Mouse (Mus musculus): Measurements from ENCODE around the gene Plekhg6.

The Plekhg6 gene

GRCm38 (mm10) chr6:125333112-125333899 lies 47.3 kb downstream of the Plekhg6 start:
- no peak for DNase-seq (ENCODE audit: extremely low read depth, insufficient read length, low spot score)

DNA sequence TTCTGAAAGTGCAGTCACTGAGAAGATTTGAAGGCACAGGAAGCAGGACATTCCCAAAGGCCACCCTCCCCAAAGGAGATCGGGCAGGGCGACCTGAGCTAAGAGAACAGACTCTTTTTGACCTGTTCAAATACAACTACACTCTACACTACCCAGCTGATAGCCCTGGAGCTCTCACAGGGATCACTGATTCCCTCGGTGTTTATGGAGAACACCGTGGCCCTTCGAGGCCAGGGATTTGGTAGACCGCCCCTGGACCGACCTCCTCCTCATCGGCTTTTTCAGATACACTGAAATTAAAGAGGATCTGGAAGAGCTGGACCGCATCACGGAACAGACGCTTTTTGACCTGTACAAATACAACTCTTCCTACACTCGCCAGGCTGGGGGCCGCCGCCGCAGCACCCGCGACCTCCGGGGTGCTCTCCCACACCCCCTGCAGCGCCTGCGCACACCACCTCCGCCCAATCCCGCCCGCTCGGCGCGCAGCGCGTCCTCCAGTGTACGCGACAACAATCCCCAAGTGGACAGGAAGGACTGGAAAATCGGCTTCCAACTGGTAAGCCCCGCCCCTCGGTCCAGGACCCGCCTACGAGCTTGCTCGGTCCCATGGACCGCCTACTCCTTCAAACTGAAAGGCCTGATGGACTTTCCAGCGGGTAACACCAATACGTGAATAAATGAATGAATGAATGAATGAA lies 49.8 kb downstream of the Plekhg6 start:
- peak; percentile 90 for DNase-seq (ENCODE audit: extremely low read depth, insufficient read length, low spot score)

DNA sequence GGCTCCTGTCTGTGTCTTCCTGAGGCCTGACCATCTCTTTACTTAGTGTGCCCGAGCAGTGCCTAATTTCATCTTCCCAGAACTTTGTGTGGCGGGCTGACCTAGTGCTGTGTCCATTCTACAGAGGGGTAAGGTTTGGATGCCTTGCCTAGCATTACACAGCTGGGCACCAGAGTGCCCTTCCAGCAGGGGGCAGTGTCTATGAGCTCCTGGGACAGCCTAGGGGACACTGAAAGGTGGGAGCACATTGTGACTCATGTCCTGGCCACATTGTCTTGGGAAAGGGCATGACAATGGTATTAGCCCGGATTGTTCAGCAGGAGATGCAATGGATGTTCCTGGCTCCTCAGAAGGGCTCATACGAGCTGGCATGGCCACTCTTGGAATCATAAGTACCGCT lies 52.4 kb downstream of the Plekhg6 start:
- DNase-seq (ENCODE audit: extremely low read depth, insufficient read length, low spot score) = no peak

- no peak for DNase-seq (ENCODE audit: extremely low read depth, insufficient read length, low spot score)
Measured at GRCm38 (mm10) chr6:125325337-125325736, 55.3 kb downstream of the Plekhg6 start.

- peak; percentile 43 for DNase-seq (ENCODE audit: extremely low read depth, insufficient read length, low spot score)
Measured at GRCm38 (mm10) chr6:125323547-125323946, 57.0 kb downstream of the Plekhg6 start.

GRCm38 (mm10) chr6:125322794-125323193 lies 57.8 kb downstream of the Plekhg6 start:
- no peak for DNase-seq (ENCODE audit: extremely low read depth, insufficient read length, low spot score)

DNA sequence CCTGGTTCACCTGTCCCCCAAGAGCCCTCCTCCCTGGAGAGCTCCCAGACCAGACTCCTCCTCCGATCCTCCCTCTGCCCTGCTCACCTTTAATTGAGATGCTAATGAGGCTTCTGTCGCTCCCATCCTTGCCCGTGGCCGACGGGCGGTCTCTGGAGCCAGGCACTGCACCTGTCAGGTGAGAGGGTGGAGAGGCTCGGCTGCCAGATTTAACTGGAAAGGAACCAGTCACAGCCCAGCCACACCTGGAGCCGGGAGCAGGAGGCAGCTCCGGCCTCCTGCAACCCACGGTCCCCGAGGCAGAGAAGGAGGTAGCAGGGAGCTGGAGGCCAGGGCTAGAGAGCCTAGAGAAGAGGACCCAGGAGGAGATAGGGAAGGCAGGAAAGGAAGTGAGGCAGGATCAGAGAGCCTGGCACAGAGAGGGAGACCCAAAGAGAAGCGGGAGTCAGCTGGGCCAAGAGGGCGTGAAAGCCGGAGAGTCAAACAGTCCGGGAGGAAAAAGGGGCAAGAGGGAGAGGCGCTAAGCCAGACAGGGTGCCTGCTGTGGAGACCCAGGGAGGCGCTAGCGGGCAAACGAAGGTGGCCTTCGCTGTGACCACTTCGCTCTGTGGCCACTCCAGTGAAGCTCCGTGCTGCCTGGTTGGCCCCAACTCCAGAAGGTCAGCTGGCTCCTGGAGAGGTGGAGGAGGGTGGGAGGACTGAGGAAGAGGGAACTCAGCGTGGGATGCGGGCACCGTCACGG lies 59.3 kb downstream of the Plekhg6 start:
- DNase-seq (ENCODE audit: extremely low read depth, insufficient read length, low spot score) = no peak

DNA sequence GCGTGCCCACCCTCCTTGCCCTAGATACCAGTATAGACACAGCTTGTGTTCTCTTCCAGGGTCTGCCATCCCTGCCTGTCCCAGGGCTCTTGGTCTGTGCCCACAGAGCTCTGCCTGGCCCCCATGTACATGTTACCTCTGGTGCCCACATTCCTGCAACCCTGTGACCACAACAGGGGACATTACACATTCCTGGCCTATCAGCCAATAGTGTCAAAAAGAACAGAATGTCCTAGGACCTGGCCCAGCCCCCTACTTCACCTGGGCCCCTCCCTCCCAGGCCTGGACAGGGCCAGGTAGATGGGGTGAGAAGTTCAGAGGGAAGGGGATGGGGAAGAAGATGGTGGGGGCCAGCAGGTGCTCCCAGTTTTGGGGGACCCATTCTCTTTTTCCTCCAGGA lies 60.3 kb downstream of the Plekhg6 start, which contains the start of gene Scnn1a:
Gene Scnn1a (plus strand): TSS at position 337 of the 400 bp plus-strand sequence.
- DNase-seq (ENCODE audit: extremely low read depth, insufficient read length, low spot score) = no peak

DNA sequence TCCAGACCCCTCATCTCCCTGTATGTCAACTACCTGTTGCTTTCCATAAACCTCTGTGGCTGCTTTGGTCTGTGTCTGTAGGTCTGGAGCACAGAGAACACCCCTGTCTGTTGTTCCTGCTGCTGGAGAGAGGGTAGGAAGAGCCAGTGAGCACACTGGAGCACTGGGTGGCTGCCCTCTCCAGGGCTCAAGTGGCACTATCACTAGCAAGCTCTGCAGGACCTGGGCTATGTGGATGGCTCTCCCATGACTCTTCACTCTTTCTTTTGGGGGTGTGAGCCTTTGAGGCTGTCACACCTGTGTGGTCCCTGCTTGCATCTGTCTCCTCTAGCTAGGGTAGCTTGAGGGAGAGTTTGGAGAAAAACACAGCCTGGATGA lies 60.7 kb downstream of the Plekhg6 start:
- DNase-seq (ENCODE audit: extremely low read depth, insufficient read length, low spot score) = no peak

DNA sequence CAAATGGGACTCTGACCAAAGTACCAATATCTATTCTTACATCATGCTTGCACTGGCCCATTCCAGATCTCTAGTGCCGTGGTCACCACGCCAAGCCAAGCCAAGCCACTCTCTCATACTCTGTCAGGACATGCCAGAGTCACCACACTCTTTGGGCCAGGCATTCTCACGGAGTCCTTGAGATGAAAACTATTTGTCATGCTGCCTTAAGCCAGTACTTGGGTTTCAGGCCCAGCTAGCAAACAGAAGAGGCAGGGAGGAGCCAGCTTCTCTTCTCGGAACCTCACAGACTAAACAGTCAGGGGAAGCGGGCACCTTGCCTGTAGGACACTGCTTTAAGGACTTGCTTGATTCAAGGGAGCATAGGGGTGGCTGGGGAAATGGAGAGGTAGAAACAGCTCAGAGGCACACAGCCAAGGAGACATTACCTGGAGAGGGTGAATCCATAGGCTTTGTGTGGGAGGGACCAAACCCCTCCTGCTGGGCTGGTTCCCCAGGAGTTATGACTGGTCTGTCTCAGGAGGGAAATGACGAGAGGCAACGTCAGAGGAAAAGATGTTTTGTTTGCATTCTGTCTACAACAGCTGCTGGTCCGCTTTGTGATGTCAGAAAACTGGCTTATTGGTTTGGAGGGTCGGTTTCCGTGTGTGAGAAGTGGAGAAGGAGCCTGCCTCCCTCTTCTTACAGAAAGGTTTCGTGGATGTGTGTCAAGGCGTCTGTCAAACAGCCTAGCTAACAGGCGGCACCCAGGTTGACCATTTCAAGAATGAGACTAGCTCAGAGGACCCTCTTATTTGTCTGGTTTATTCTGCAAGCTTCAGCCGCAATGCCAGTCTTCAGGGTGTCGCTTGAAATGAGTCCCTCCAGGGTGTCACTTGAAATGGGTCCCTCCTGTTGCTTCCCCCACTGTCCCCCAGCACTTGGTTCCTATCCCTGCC lies 61.3 kb downstream of the Plekhg6 start:
- peak; percentile 44 for DNase-seq (ENCODE audit: extremely low read depth, insufficient read length, low spot score)

DNA sequence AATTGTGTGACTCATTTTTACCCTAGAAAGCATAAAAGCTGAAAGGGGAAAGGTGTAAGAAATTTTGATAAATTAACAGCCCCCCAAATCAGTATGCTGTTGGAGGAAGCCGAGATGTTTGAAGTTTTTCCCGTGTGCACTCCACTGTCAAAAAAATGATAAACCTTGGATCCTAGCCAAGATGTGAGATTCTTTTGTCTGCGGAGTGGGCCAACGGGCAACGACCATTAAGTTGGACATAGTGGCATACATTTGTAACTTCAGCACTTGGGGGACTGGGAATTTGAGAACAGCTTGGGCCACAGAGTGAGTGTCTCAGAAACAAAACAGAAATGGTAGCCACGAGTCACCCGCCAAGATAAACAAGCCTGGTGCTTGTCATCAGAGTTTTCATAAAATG lies 63.5 kb downstream of the Plekhg6 start:
- no peak for DNase-seq (ENCODE audit: extremely low read depth, insufficient read length, low spot score)

GRCm38 (mm10) chr6:125314746-125315145 lies 65.8 kb downstream of the Plekhg6 start:
- DNase-seq (ENCODE audit: extremely low read depth, insufficient read length, low spot score) = no peak

DNA sequence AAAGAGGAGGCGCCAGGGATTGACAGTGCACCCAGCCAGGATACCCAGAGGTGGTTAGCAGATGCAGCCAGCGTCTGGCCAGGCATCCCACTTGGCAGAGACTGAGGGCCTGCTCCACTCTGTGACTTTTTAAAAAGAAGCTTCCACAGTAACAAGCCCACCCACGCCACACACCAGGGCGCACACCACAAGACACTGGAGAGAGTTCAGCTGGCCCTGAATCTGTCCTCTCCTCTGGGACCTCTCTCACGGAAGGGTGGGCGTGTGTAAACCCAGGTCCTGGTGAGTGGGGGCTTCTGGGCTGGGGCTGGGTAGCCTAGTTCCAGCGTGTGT lies 66.4 kb downstream of the Plekhg6 start:
- DNase-seq (ENCODE audit: extremely low read depth, insufficient read length, low spot score) = no peak

- peak; percentile 90 for DNase-seq (ENCODE audit: extremely low read depth, insufficient read length, low spot score)
Measured at GRCm38 (mm10) chr6:125313546-125314230, 66.9 kb downstream of the Plekhg6 start, which contains the start of gene Ltbr. Gene Ltbr, minus strand, starts transcription at chr6:125313885.

All from 3134 (cell line).